Mouse (Mus musculus): ENCODE measurements at regions not wholly inside any gene's neighbourhood (a gene's known extent, or its start where the extent isn't known, plus 50 kb on each side); places are given as distances from the start of the nearest gene placed in this dataset.
"Not testable (repeated sequence)": the region's sequence is repeated elsewhere in the genome, so short reads cannot be mapped to it uniquely, and the experiment has no call there.

DNA sequence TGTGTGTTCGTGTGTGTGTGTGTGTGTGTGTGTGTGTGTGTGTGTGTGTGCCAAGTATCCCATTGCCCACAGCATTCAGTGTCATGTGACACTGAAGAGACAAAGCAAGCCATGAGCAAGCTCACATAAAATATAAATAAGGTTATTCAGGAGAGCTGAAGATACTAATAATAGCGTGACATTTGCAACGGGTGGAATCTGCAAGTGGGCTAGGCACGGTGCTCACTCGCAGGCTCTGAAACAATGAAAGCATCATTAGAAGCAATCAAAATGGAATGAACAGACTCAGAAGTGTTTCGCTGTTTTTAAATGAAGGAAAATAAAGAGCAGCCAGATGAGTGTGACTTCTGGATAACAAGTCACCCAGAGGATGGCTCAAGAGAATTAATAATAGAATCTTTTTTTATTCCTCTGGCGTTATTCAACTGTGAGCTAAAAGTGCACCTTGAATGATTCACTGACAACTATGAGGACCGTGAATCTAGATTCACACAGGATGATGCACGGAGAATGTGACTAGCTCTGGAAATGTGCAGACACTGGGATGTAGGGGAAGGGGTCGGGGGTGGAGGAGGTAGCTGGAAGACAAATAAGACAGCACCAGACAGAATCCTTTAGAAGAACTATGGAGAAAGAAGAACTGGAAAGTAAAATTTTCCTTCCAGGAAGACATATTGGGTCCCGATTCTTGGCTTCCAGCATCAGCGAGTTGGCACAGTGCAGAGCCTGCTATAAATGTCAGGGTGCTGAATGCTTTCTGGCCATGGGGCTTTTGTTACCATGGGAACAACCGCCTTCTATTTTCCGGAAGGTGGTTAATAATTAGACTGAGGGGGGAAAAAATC lies 55.3 kb downstream of the Actbl2 start:
- peak; percentile 23 for DNase-seq

DNA sequence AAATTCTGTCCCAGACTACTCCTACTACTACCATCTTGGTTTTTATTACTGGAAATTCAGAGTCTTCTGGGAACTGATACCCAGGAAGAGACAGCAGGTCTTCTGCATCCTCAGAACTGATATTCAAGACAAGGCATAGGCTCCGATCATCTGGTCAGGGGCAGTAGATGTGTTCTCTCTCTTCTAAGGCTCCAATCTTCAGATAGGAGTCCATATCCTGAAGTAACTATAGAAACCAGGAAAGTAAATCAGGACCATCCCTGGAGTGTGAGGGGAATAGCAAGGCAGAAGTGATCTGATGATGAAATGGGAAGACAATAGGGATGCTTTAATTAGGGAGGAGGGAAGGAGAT lies 55.9 kb downstream of the Actbl2 start:
- DNase-seq = no peak

DNA sequence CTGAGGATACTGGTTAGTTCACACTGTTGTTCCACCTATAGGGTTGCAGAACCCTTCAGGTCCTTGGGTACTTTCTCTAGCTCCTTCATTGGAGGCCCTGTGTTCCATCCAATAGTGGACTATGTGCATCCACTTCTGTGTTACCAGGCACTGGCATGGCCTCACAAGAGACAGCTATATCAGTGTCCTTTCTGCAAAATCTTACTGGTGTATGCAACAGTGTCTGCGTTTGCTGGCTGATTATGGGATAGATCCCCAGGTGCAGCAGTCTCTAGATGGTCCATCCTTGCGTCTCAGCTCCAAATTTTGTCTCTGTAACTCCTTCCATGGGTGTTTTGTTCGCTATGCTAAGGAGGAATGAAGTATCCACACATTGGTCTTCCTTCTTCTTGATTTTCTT lies 58.7 kb downstream of the Actbl2 start:
- not testable (repeated sequence) for DNase-seq

DNA sequence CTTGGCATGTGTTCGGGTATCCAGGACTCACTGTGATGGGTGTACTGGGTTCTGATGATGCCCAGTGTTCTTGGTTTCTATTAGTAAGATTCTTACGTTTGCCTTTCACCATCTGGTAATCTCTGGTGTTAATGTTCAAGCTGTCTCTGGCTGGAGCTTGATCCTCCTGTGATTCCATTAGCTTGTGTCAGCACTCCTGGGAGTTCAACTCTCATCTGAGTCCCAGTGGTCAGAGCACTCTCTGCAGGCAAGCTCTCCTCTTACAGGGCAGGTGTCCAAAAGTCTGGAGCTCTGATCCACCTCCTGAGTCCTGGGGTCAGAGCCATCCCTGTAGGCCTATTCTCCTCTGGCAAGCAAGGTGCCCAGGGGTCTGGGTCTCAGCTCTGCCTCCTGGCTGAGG lies 63.1 kb downstream of the Actbl2 start:
- DNase-seq = not testable (repeated sequence)

DNA sequence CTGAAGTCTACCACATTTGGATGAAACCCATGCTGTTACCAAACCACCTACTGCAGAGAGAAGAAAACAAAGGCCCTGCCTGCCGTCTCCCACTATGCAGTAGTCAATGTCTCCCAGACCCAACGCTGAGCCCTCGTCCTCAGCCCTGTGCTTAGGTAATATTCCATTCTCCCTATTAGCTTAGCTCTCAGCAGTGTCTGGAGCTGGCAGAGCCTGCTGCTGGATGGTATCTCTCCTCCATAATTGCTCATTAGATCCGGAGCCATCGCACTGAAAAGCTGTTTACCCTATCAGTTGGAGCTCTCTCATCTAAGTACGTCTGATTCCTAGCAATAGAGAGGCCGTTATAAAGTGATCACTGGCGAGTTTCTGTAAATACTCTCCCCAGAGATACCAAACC lies 68.4 kb downstream of the Actbl2 start:
- no peak for DNase-seq

DNA sequence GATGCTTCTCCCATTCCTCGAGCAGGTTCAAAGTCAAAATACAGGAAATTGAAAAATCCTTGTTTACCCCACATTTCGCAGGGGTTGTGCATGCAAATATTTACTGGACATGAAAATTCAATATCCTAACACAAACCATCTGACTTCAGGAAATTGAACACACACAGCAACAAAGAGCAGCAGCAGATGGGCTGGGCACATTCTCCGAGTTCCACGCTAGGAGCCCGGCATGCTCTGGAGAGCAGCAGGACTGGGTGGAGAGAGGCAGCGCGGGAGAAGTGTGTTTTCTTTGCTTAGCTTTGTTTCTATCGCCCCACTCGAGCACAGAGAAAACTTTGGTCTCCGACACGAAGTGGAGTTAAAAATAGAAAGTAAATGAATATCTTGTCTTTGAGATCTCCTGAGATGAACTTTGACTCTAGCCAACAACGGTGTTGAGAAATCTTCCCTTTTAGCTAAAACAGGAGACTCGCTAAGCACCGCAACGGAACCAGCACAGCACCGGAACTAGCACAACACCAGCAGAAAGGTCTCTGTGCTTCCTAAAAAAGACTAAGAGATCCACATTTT lies 71.4 kb downstream of the Actbl2 start:
- no peak for DNase-seq

DNA sequence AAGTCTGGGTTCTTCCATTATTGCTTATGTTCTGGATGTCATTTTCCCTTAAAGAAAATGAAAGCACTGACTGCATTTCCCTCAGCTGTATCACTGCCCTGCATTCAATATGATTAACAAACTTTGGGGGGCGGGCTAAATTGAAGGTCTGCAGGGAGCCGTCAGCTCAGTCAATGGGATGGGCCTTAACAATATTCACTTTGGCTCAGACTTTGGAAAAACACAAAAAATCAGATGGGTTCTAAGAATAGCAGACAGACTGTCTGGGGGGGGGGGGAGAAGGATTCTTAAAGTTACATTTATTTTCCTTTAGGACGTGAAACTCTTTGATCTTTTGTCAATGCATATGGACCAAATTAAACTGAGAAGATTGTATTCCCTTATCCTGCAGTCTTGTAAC lies 78.2 kb downstream of the Actbl2 start:
- DNase-seq = no peak

DNA sequence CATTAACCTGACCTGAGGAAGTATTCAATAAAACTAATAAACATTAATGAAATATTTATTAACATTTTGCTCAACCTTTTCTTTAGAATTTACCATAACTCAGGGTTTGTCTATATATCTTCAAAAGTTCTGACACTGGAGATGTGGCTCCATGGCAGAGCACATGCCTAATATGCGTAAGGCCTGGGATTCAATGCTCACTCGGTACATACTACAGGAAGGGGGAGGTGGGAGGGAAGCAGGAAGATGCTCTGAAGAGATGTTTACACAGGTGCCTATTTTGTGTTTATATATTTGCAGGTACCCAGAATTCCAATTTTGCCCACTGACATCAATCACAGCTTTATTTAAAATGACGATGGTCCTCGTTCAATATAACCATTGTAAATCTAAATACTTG lies 79.0 kb downstream of the Actbl2 start:
- no peak for DNase-seq

DNA sequence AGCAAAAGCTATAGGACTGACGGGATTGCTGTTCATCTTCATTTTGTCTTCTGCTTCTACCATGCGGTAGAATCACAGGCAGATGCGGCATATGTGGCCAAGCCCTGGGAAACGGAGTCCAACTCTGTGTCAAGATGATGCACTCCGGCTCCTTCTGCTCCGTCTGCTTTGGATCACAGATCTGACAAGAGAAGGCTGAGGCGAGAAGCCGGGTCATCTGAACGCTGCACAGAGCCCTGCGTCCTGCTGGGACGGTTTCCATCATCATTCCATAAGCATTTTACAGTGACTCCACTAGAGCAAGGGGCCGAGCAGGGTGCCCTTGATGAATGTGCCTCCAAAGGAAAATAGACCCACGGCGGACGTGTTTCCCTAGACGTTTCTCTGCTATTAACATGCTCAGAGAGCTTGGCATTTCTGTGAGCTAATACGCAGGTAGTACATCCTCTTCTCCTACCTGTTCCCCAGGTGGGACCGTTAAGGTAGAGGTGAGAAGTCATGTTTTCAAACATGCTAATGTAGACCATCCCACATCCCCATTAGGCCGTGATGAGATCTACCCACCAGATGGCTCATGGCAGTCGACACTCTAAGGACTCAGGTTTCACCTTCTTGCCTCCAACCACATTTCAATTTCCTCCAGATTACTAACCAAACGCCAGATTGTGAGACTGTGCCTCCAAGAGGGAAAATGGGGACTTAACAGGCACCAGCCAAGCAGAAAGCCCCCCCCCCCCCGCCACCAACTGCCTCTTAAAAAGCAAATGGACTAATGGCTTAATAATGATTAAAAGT lies 79.6 kb downstream of the Actbl2 start:
- DNase-seq = no peak

DNA sequence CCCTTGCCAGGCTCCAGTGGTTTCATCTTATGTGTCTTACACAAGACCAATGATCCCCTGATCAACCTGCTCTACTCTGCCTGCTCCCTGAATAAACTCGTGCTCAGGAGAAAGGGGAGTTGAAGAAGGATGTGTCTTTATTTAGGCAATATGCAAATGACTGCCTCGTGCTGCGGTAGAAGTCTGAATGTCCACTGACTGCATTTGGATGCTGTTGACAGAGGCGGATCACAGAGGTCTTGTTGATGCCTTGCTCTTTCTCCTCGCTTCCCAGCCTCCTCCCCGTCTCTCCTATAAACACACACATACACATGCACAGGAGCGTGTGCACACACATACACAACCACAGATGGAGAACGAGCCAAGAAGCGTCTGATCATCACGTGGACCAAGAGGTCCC lies 90.2 kb downstream of the Actbl2 start:
- no peak for DNase-seq

DNA sequence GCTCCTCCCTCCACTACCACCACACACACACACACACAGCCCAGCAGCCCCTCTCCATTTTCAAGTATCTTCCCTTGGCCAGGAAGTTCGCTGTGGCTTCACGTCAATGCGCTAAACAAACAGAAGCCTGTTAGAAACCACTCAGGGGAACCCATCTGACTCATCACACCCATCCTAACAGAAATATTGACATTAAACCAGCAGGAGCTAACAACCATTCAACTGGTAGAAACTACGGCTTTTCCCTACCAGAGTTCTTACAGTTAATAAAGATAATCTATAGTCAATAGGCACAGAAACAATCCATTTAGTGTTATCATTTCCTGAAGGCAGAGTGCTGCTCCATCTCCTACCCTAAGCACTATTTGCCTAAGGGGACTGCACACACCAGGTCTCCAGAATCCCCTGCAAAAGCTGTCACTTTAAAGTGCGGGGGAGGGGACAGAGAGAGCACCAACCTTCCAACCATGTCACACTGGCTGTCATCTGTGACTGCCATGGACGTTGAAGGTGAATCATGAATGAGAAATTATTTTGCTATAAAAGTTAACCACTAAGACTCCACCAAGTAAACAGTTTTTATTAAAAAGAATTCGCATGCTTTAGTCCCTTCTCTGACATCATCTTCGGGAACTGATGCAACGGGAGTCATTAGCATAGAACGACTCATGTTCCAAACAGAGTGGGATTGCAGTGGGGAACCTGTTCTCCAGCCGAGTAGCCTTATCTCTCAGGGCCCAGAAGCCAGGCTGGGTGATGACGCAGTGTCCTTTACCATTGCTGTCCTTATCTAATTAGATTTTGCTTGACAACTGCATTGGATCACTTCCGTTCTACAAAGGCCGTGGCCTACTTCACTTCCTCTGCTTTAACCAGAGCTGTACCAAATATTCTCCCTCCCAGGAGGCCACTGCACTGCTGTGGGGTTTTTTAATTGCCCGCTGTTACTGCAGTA lies 91.0 kb downstream of the Actbl2 start:
- DNase-seq = peak; percentile 15

DNA sequence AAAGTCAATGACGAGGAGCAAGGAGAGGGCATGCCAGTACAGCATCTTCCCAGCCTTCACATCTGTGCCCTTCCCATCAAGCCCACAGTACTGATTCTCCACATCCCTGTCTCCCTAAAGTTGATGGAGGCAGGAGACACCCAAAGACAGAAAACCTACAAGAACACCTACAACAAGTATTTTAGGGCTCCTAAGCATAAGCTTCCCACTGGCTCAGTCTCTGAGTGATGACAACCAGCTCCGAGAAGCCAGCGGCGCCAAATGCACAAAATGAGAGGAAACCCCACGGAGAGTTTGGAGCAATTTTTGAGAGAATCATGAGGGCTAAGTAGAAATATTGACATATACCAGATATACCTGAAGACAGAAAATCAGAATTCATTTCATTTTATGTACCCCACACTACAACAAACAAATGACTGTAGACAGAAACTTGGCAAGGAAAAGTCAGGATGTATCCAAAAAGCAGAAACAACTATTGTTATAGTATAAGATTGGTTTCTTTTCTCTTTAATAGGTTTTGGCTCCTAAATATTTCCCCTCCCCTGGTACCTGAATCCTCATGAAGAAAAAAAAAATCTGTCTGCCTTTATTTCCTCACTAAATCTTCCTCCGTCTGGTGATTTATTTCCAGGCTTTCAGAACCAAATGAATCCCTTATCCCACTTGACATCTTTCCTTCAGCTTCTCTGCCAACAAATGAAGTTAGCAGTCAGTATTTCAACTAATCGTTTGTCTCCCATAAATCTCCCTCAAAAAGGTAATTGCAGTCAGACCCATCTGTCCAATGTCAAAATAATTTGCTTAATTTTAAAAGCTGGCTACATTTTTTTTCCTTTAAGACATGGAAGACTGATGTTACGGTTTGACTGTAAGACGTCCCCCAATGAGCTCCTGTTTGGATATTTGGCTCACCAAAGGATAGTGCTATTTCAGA lies 102.0 kb downstream of the Actbl2 start:
- no peak for DNase-seq

DNA sequence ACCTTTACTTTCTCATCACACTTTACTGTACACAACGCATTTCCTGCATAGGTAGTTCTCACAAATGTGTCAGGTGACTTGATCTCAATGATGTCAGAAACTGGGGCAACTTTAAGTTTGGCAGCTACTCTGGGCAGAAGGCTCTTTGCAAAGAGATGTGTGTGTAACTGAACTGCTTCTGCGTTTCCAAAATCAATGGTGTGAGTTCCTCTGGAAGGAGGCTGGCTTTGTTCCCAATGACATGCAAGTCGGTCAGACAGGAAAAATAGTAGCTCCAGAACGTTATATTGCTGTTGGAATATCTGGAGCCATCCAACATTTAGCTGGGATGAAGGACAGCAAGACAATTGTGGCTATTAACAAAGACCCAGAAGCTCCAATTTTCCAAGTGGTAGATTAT lies 106.6 kb downstream of the Actbl2 start:
- no peak for DNase-seq

DNA sequence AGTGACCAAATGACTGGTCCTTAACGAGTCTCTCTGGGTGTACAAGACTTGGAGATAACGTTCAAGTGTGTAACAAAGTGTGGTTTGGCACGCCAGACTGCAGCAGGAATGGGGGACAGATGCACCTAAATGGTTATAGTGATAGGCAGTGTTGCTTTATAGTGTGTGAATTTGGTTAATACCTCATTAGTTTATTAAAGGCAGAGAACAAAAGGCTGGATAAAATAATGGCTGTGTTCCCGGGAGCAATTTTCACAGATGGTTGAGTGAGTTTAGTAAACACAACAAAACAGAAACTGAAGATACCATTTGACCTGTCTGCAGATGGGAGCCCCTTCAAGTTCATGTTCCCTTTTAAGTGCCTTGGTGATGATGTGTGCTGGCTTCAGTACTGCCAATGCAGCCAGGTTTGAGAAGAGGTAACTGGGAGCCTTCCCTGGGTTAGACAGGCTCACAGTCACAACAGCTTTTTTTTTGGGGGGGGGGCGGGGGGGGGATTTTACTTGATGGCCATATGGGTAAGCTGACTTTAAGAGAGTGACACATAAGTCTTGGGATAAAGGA lies 108.4 kb downstream of the Actbl2 start:
- DNase-seq = no peak

DNA sequence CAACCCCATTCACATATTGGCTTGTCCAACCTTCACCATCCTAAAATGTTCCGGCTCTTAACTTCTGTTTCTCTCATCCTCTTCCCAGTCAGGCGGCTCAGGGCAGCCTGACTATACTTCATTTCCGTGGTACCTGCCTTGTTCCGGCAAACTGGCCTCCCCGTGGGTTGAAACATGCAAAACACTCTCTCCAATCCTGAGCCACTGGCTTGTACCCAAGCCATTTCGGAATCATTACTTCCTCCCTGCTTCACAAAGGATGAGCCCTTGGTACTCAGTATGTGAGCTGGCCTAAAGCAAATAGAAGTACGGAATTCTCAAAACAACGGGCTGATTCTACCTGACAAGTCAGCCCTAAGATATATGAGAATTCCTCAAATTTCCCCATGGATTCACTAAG lies 112.1 kb downstream of the Actbl2 start:
- no peak for DNase-seq

DNA sequence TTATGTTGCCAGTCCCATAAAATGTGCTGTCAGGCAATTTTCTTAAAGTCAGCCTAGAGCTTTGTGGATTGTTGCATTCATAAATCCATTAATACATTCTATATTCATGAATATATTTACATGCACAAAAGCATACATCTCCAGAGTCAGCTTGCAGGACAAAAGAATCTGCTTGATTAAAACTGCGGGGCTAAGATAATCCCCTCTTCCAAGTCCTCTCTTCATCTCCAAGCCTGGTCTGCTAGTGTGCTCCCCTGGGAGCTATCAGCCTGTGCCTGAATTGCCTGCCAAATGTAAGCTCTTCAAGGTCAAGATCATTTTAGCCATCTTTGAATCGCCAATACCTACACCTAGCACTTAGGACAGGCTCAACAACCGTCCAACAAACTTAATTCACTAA lies 112.8 kb downstream of the Actbl2 start:
- DNase-seq = no peak

DNA sequence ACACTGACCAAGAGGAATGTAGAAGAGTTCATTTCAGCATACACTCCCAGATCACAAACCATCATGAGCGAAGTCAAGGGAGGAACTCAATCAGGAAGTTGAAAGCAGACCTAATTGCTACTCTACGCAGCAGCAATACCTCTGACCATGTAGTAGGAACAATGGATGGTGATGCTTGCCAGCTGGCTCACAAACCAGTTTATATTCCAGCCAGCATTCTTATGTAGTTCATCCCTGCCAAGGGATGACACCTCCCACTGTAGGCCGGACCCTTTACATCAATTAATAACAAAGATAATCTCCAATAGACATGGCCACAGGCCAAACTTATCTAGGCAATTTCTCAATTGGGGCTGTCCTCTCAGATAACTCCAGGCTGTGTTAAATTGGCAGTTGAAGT lies 115.1 kb downstream of the Actbl2 start:
- no peak for DNase-seq

DNA sequence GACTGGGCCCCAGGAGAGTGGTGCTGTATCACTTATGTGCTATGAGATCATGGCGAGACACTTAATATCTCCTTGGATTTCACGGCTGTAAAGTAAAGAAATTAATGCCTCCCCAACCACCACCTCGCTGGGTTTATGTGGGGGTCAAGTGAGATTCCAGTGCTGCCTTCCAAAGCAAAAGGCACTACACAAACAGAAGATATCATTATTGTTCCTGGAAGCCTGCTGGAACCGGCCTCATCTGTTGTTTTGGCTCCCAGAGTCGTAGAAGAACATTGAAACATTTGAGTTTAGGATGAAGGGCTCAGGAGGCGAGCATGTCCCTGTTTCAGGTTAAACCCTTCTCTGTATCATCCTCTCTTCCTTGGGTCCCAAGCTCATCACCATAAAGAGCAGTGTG lies 116.6 kb downstream of the Gpbp1 start:
- no peak for DNase-seq

DNA sequence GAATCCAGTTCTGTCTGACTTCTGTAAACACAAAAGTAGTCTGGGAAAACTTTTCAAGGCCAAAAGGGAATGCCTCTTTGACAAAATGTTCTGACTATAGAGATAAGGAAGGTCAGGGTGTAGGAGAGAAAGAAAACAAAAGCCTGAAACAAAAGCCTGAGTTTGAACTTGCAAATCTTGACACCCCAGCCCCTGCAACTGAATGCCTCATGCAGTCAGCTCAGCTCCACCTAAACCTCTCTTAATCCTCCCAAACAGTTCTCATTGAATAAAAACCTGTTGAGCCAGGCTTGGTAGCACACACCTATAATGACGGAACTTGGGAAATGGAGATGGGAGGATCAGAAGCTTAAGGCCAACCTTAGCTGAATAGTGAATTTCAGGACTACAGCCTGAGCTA lies 116.1 kb downstream of the Gpbp1 start:
- DNase-seq = no peak

Measured in adrenal gland, adult 2 months (tissue).